Mouse (Mus musculus) liver, adult 2 months (tissue): ENCODE data around the gene Nckap5l. TPM values are rescaled to one million over a fixed set of nuclear protein-coding genes. Genes with fewer than 3 reads are reported as not detected.

ENCODE experiments used
- DNase-seq: peaks from one replicate; pipeline ENCODE4 v3.0.0-alpha.2; 2011; ENCODE audit warnings: low read depth, low spot score; ENCODE audit errors: extremely low read depth
- H3K27ac ChIP-seq: fragments of 200-500 bp; replicated peaks from 2 replicates; pipeline ENCODE4 v1.5.1; 2012; ENCODE audit warnings: low read depth, mild to moderate bottlenecking, control low read depth, inconsistent platforms, low read length; ENCODE audit not compliant: insufficient read depth
- H3K27me3 ChIP-seq: fragments of 200-500 bp; 2 replicates; pipeline ENCODE4 v1.6.1; 2012; ENCODE audit warnings: mild to moderate bottlenecking, moderate library complexity, low read length, inconsistent platforms; ENCODE audit not compliant: control insufficient read depth, insufficient read depth
- H3K36me3 ChIP-seq: fragments of 200-500 bp; 2 replicates; pipeline ENCODE4 v1.6.1; 2012; ENCODE audit warnings: low read length, inconsistent platforms; ENCODE audit not compliant: control insufficient read depth, insufficient read depth
- H3K4me1 ChIP-seq: fragments of 200-500 bp; 2 replicates; pipeline ENCODE4 v1.6.1; 2011; ENCODE audit warnings: low read length; ENCODE audit not compliant: control insufficient read depth, insufficient read depth
- H3K4me3 ChIP-seq: fragments of 200-500 bp; 2 replicates; pipeline ENCODE4 v1.5.1; 2011; ENCODE audit warnings: low read depth, mild to moderate bottlenecking, control low read depth, low read length, moderate library complexity; ENCODE audit not compliant: insufficient read depth
- H3K79me2 ChIP-seq: fragments of 200-500 bp; 2 replicates; pipeline ENCODE4 v1.6.1; 2012; ENCODE audit warnings: inconsistent platforms, mild to moderate bottlenecking, low read length, moderate library complexity; ENCODE audit not compliant: control insufficient read depth, insufficient read depth
- H3K9ac ChIP-seq: fragments of 200-500 bp; 2 replicates; pipeline ENCODE4 v1.6.1; 2012; ENCODE audit warnings: low read depth, mild to moderate bottlenecking, control low read depth, inconsistent platforms, low read length
- CTCF ChIP-seq: fragments of 200-500 bp; IDR thresholded peaks from 2 replicates; pipeline ENCODE4 v1.5.1; 2011; ENCODE audit warnings: low read depth, low read length, control low read depth
- POLR2A ChIP-seq: fragments of 200-500 bp; IDR thresholded peaks from 2 replicates; pipeline ENCODE4 v1.6.1; 2011; ENCODE audit warnings: low read length, control low read depth; ENCODE audit not compliant: insufficient read depth; ENCODE audit errors: extremely low read depth
- WGBS: fragments of 180-500 bp; shearing (Covaris S2); methylation state at CpG from one replicate; pipeline ENCODE4 v1.1.7; 2018; 5-methylcytosine and 5-hydroxymethylcytosine counted together
- polyA plus RNA-seq: library from polyadenylated mRNA; depleted of rRNA; stranded (reverse); fragments of >200 nt; gene quantifications from 2 replicates; pipeline ENCODE4 v1.2.3, GENCODE M21; 2012
- total RNA-seq: library from RNA; depleted of rRNA; stranded (reverse); fragments of >200 nt; gene quantifications from 2 replicates; pipeline ENCODE4 v1.2.3, GENCODE M21; 2014

Nckap5l gene
- total and polyA plus RNA-seq, 2 experiments = 0.09 to 0.56 TPM

DNA sequence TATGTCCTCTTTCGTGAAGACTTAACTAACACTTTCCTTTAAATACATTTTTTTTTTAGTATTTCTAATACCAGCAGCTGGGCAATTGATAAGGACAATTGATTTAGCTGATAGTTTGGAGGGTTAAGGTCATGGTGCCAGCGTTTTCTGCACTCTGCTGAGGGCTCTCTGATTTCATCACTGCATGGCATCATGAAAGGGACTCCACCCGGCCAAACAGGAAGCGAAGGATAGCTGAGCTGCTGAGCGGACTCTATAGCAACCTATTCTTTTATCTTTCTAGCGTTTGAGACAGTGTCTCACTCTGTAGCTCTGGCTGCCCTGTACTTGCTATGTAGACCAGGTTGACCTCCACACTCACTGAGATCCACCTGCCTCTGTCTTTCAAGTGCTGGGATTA is 27.2 kb upstream of the Nckap5l start:
- Histone ChIP-seq H3K9ac (no peak overlapping the region), H3K4me3 (no peak overlapping the region), H3K27me3 (no peaks in the 10 kb centered on the region), H3K36me3 (no peaks in the 10 kb centered on the region), H3K27ac (no peak overlapping the region), H3K79me2 (no peaks in the 10 kb centered on the region), H3K4me1 (no peaks in the 10 kb centered on the region)
- no peak for DNase-seq
- WGBS = 38% methylated on average over 6 of the region's 6 CpGs
- TF ChIP-seq POLR2A (no peak), CTCF (no peak)

DNA sequence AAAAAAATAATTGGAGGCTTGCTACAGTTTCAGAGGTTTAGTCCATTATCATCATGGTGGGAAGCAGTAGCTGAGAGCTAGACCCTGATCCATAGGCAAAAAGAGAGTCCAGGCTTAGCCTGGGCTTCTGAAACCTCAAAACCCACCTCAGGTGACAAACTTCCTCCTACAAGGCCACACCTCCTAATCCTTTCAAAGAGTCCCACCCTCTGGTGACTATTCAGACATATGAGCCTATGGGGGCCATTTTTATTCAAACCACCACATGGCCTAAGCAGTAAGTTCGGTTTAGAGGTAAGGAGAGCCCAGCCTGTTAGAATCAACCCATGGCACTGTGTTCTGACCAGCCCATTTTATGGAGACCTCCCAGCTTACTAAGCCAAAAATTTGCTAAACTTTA is 18.3 kb upstream of the Nckap5l start:
- Histone ChIP-seq H3K4me3 (no peak overlapping the region), H3K27ac (no peak overlapping the region), H3K79me2 (no peaks in the 10 kb centered on the region), H3K4me1 (no peaks in the 10 kb centered on the region; the same call in none of the 2 replicates), H3K9ac (no peak overlapping the region), H3K27me3 (no peaks in the 10 kb centered on the region), H3K36me3 (no peaks in the 10 kb centered on the region)
- DNase-seq = no peak
- WGBS = 82% methylated on average over 1 of the region's 1 CpGs
- TF ChIP-seq CTCF (no peak), POLR2A (no peak)

DNA sequence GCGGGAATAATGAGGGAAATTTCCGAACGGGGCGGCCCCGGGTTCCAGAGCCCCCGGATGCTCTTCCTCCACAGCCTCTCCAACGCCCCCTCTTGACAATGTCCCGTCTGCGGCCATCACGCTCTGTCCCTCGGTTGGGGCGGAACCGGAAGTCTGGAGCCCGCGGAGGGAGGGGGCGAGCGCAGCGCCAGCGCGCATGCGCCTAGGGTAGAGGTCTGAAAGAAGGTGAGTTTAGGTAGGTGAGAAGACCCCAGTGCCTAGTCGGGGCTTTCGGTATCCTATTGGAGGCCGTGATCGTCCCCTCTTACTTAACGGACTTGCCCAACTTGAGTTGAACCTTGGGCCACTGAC is 17.0 kb upstream of the Nckap5l start, which contains the start of gene Bcdin3d:
Gene Bcdin3d, minus strand, starts transcription at position 155 of the 351 bp plus-strand sequence.
- TF ChIP-seq CTCF (peak; percentile 33; the same call in 1 of the 2 replicates), POLR2A (0 out of 2 replicates have a peak, but pooled peaks have one; percentile 33)
- no peaks in the 10 kb centered on the region for H3K36me3 ChIP-seq
- peak within 1 kb of the TSS; percentile 67 for H3K9ac ChIP-seq
- H3K27me3 ChIP-seq = no peaks in the 10 kb centered on the region
- peak; percentile 40 for DNase-seq
- H3K4me3 ChIP-seq = peak within 1 kb of the TSS; percentile 71
- WGBS = under 1% methylated on average over 26 of the region's 26 CpGs
- H3K79me2 ChIP-seq = no peaks in the 10 kb centered on the region
- H3K4me1 ChIP-seq = no peaks in the 10 kb centered on the region; the same call in none of the 2 replicates
- H3K27ac ChIP-seq = peak within 1 kb of the TSS; percentile 22; the same call in 1 of the 2 replicates

GRCm38 (mm10) chr15:99473801-99474575 is 16.4 kb upstream of the Nckap5l start:
- peak overlapping the region; percentile 71 for H3K4me3 ChIP-seq
- DNase-seq = peak; percentile 40
- no peaks in the 10 kb centered on the region for H3K79me2 ChIP-seq
- peak overlapping the region; percentile 22; the same call in 1 of the 2 replicates for H3K27ac ChIP-seq
- WGBS = 4% methylated on average over 38 of the region's 38 CpGs
- H3K27me3 ChIP-seq = no peaks in the 10 kb centered on the region
- H3K36me3 ChIP-seq = no peaks in the 10 kb centered on the region
- TF ChIP-seq CTCF (no peak), POLR2A (no peak)
- peak overlapping the region; percentile 67 for H3K9ac ChIP-seq
- no peaks in the 10 kb centered on the region; the same call in none of the 2 replicates for H3K4me1 ChIP-seq

GRCm38 (mm10) chr15:99472972-99473371 is 15.4 kb upstream of the Nckap5l start:
- no peaks in the 10 kb centered on the region; the same call in none of the 2 replicates for H3K4me1 ChIP-seq
- no peaks in the 10 kb centered on the region for H3K36me3 ChIP-seq
- no peaks in the 10 kb centered on the region for H3K27me3 ChIP-seq
- H3K79me2 ChIP-seq = no peaks in the 10 kb centered on the region
- 92% methylated on average over 7 of the region's 7 CpGs for WGBS
- no peak overlapping the region for H3K27ac ChIP-seq
- no peak for DNase-seq
- H3K9ac ChIP-seq = no peak overlapping the region
- H3K4me3 ChIP-seq = no peak overlapping the region
- no peak for TF ChIP-seq CTCF
- no peak for TF ChIP-seq POLR2A

DNA sequence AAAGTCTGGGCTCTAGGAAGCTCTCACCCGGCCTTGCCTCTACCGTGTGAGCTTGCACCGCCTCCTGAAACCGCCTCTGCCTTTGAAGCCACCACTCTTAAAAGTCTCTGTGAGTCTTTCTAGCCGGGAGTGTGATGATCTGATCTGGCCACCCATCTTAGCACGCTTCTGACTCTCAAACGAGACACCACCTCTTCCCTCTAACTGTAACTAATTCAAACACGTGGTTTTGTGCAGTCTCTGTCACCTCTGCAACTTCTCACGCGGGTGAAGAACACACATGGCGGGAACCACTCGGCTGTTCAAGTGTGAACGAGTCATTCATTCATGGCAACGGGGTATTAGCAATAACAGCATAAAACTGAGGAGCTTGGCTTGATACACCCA is 14.1 kb upstream of the Nckap5l start:
- Histone ChIP-seq H3K4me3 (no peak overlapping the region), H3K4me1 (no peaks in the 10 kb centered on the region; the same call in none of the 2 replicates), H3K36me3 (no peaks in the 10 kb centered on the region), H3K79me2 (no peaks in the 10 kb centered on the region), H3K27me3 (no peaks in the 10 kb centered on the region), H3K27ac (no peak overlapping the region), H3K9ac (no peak overlapping the region)
- DNase-seq = no peak
- TF ChIP-seq CTCF = no peak
- no peak for TF ChIP-seq POLR2A
- WGBS = 79% methylated on average over 14 of the region's 14 CpGs
